Mouse (Mus musculus) kidney, embryonic 16.5 days (tissue): ENCODE results near the gene Mast3. TPM values are rescaled to one million over a fixed set of nuclear protein-coding genes. Genes with fewer than 3 reads are reported as not detected.

ENCODE experiments used
- ATAC-seq: fragments of 200-750 bp; cut with Nextera tagmentation; 2 replicates; pipeline ENCODE4 v1.8.0; 2017; ENCODE audit warnings: moderate TSS enrichment; ENCODE audit not compliant: low FRiP score, low TSS enrichment
- H3K27ac ChIP-seq: fragments of 300-500 bp; sonication (generic); 2 replicates; pipeline ENCODE4 v1.5.1; 2014; ENCODE audit warnings: low read length
- H3K27me3 ChIP-seq: fragments of 300-500 bp; sonication (generic); 2 replicates; pipeline ENCODE4 v1.6.1; 2014; ENCODE audit warnings: low read length, control low read depth, mixed read lengths; ENCODE audit not compliant: insufficient read depth
- H3K36me3 ChIP-seq: fragments of 300-500 bp; sonication (generic); 2 replicates; pipeline ENCODE4 v1.6.1; 2014; ENCODE audit warnings: low read length, control low read depth, mixed read lengths; ENCODE audit not compliant: insufficient read depth
- H3K4me1 ChIP-seq: fragments of 300-500 bp; sonication (generic); 2 replicates; pipeline ENCODE4 v1.6.1; 2014; ENCODE audit warnings: low read length, control low read depth, mixed read lengths; ENCODE audit not compliant: insufficient read depth
- H3K4me2 ChIP-seq: fragments of 300-500 bp; sonication (generic); replicated peaks from 2 replicates; pipeline ENCODE4 v1.6.1; 2014; ENCODE audit warnings: low read depth, low read length
- H3K4me3 ChIP-seq: fragments of 300-500 bp; sonication (generic); 2 replicates; pipeline ENCODE4 v1.5.1; 2014; ENCODE audit warnings: mild to moderate bottlenecking, low read length
- H3K9ac ChIP-seq: fragments of 300-500 bp; sonication (generic); replicated peaks from 2 replicates; pipeline ENCODE4 v1.6.1; 2014; ENCODE audit warnings: low read length
- H3K9me3 ChIP-seq: fragments of 300-500 bp; sonication (generic); 2 replicates; pipeline ENCODE4 v1.6.1; 2016; ENCODE audit warnings: low read length, control low read depth
- WGBS: fragments of 180-500 bp; shearing (Covaris S2); extraction: QIAGEN DNeasy Blood & Tissue Kit; methylation state at CpG from one replicate; pipeline ENCODE4 v1.1.7; 2014; 5-methylcytosine and 5-hydroxymethylcytosine counted together
- polyA plus RNA-seq: library from polyadenylated mRNA; unstranded; fragments of >200 nt; fragmentation: Nextera tagmentation; extraction: Ambion mirVana; gene quantifications from 2 replicates; pipeline ENCODE4 v1.2.1, GENCODE M21; 2015

Mast3 gene
- polyA plus RNA-seq, 1 experiment from 2014 or later: 16.2 TPM

DNA sequence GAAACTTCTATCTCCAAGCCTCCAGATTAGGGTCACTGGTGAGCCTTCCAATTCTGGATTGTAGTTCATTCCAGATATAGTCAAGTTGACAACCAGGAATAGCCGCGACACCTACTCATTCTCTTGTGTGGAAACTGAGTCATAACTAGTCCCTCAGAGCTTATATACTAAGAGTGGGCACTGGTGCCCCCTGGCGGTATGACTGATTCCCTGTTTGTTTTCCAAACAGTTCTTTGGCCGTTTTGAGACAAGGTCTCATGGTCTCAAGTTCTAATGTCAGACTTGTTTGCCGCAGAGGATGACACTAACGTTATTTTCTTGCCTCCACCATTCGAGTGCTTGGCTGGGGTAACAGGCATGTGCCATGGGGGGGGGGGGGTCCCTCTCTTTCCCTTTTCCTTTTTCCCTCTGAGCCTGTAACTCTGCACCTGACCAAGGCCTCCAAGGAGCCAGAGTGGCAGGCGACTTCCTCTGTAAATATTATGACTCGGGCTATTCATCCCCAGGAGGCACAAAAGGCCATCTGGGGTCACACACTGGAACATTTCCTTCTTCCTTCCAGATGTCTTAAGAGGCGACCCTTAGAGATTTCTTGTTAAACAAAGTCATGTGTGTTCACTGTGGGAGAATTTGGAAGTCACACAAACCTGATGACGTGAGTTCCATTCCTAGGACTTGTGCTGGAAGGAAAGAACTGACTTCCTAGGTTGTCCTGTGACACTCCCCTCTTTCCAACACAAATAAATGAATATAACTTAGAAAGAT is 52.7 kb downstream of the Mast3 start:
- ATAC-seq: no peak
- H3K4me2 ChIP-seq: peak overlapping the region; percentile 51; the same call in 1 of the 2 replicates
- H3K27me3 ChIP-seq: peaks cover 12% of the 10 kb centered on the region
- H3K27ac ChIP-seq: peak overlapping the region; percentile 89
- peak overlapping the region; percentile 31; the same call in 1 of the 2 replicates for H3K9ac ChIP-seq
- peaks cover 34% of the 10 kb centered on the region for H3K4me1 ChIP-seq
- no peaks in the 10 kb centered on the region for H3K9me3 ChIP-seq
- WGBS: 27% methylated on average over 11 of the region's 11 CpGs
- peaks cover 10% of the 10 kb centered on the region; the same call in 1 of the 2 replicates for H3K36me3 ChIP-seq
- no peak overlapping the region for H3K4me3 ChIP-seq

DNA sequence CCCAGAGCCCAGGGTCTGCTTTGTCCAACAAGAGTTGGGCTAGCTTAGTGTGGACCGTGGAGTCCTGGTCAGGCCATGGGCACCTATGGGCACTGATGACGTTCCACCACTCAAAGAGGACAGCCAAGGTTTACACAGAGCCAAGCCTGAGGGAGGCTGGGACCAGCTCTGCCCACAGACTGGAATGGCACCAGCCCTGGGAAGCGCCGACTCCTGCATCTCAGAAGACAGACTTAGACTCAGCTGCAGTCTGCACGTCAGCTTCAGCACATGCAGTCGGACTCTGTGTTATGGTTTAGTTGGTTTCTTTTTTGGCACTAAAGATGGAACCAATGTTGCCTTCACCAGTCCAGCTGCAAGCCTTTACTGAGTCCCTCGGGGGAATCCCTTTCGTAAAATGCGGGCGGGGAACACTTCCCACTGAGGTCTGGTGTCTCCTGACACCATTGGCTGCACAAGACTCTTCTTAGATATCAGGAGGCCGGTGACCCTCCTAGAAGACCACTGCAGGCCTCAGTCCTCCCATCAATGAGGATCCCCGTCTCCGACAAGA is 54.6 kb downstream of the Mast3 start:
- H3K4me1 ChIP-seq: peaks cover 29% of the 10 kb centered on the region
- peaks cover 26% of the 10 kb centered on the region for H3K27me3 ChIP-seq
- no peak overlapping the region for H3K9ac ChIP-seq
- H3K9me3 ChIP-seq: no peaks in the 10 kb centered on the region
- no peak overlapping the region for H3K27ac ChIP-seq
- WGBS: 77% methylated on average over 13 of the region's 13 CpGs
- no peaks in the 10 kb centered on the region for H3K36me3 ChIP-seq
- H3K4me3 ChIP-seq: no peak overlapping the region
- no peak for ATAC-seq
- no peak overlapping the region for H3K4me2 ChIP-seq

DNA sequence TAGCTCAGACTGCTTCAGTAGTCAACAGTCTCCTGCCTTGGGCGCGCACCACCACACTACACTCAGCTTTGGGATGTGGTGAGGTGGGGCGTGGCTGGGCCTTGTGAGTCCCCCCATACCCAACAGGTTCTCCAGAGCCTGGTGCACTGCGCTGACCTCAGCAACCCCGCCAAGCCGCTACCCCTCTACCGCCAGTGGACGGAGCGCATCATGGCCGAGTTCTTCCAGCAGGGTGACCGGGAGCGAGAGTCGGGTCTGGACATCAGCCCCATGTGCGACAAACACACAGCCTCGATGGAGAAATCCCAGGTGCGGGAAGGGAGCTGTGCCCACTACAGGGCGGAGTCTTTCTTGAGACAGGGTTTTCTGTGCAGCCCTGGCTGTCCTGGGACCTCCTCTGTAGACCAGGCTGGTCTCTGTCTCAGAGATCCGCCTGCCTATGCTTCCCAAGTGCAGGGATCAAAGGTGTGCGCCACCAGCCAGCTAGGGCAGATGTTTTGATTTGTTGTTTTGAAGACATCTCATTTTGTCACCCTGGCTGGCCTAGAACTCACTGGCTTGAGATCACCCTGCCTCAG is 55.7 kb downstream of the Mast3 start:
- 80% methylated on average over 19 of the region's 19 CpGs for WGBS
- peaks cover 34% of the 10 kb centered on the region for H3K27me3 ChIP-seq
- no peaks in the 10 kb centered on the region for H3K9me3 ChIP-seq
- no peak overlapping the region for H3K4me2 ChIP-seq
- no peak for ATAC-seq
- H3K27ac ChIP-seq: no peak overlapping the region
- H3K36me3 ChIP-seq: no peaks in the 10 kb centered on the region
- peaks cover 27% of the 10 kb centered on the region for H3K4me1 ChIP-seq
- H3K4me3 ChIP-seq: no peak overlapping the region
- H3K9ac ChIP-seq: no peak overlapping the region

DNA sequence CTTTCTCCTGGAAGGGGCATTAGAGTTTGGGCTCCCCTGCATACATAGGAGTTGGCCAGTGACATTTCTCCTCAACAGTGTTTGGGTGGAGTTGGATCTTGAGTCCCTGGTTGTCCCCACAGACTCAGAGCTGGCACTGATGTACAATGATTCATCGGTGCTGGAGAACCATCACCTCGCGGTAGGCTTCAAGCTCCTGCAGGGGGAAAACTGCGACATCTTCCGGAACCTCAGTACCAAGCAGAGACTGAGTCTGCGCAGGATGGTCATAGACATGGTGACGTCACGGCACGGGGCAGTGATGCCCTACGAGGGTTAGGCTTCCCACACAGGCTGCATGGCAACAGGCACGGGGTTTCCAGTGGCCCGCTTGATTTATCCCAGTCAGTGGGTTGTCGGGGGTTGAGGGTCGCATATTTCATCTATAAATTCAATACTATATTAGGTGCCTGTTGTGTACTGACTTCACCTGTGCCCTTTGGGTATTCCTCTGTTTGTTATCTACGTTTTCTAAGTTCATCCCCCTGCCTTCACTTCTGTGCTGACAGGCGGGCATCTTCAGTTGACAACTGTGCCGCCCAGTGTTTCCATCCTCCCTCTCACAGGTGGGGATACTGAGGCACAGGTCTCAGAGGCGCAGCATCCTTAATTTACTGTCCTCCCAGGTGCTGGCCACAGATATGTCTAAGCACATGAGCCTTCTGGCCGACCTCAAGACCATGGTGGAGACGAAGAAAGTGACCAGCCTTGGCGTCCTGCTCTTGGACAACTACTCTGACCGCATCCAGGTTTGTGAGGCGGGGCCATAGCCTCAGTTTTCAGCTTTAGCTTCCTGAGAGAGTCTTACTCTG is 56.4 kb downstream of the Mast3 start:
- 90% methylated on average over 23 of the region's 23 CpGs for WGBS

DNA sequence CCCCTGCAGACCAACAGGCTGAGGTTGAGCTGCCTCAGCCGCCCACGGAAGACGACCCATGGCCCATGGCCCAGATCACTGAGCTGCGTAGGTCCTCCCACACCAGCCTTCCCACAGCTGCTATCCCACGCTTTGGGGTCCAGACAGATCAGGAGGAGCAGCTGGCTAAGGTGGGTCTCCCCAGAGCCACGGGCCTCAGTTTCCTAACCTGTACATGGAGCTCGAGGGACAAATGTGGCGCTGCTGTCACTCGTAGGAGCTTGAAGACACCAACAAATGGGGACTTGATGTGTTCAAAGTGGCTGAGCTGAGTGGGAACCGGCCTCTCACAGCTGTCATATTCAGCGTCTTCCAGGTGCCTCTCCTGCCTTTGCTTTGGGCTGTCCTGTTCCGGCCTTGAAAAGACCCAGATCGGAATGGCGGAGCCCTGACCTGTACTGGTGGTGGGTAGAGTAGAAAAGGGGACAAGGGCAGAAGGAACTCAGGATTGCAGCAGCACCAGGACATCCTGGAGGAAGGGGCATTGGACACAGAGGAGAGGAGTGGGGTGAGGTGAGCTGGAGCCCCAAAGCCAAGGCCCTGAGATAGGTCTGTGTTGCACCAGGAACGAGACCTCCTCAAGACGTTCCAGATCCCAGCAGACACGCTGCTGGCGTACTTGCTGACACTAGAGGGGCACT is 57.5 kb downstream of the Mast3 start:
- 70% methylated on average over 18 of the region's 18 CpGs for WGBS
- H3K4me1 ChIP-seq: peaks cover 21% of the 10 kb centered on the region

More for the DNA sequence above, 56.4 kb downstream of the Mast3 start:
- Histone ChIP-seq H3K27ac (no peak overlapping the region), H3K9me3 (no peaks in the 10 kb centered on the region), H3K36me3 (no peaks in the 10 kb centered on the region), H3K27me3 (peaks cover 41% of the 10 kb centered on the region), H3K9ac (no peak overlapping the region), H3K4me1 (peaks cover 27% of the 10 kb centered on the region), H3K4me3 (no peak overlapping the region), H3K4me2 (no peak overlapping the region)
- ATAC-seq: no peak

DNA sequence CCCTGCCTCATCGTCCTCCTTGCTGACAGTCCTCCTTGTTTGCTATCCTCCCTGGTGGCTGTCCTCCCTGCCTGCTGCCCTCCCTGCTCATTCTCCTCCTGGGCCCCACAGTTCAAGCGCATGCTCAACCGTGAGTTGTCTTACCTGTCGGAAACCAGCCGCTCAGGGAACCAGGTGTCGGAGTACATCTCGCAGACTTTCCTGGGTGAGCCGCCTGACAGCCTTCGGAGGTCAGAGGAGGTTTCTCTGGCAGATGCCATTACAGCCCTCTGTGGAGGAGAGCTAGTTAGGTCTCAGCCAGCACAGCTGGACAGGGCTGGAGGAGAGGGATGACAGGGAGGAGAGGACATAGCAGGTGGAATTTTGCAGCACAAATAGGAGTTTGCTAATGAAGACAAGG is 58.2 kb downstream of the Mast3 start:
- peaks cover 23% of the 10 kb centered on the region for H3K4me1 ChIP-seq
- ATAC-seq: no peak
- no peaks in the 10 kb centered on the region for H3K9me3 ChIP-seq
- H3K9ac ChIP-seq: no peak overlapping the region
- 46% methylated on average over 9 of the region's 9 CpGs for WGBS
- no peaks in the 10 kb centered on the region for H3K36me3 ChIP-seq
- peaks cover 57% of the 10 kb centered on the region for H3K27me3 ChIP-seq
- no peak overlapping the region for H3K4me3 ChIP-seq
- H3K27ac ChIP-seq: no peak overlapping the region
- H3K4me2 ChIP-seq: no peak overlapping the region

More for the DNA sequence above, 57.5 kb downstream of the Mast3 start:
- no peak overlapping the region for H3K9ac ChIP-seq
- no peak overlapping the region for H3K4me2 ChIP-seq
- ATAC-seq: no peak
- no peak overlapping the region for H3K4me3 ChIP-seq
- H3K9me3 ChIP-seq: no peaks in the 10 kb centered on the region
- H3K27ac ChIP-seq: no peak overlapping the region
- H3K36me3 ChIP-seq: no peaks in the 10 kb centered on the region
- H3K27me3 ChIP-seq: peaks cover 51% of the 10 kb centered on the region

DNA sequence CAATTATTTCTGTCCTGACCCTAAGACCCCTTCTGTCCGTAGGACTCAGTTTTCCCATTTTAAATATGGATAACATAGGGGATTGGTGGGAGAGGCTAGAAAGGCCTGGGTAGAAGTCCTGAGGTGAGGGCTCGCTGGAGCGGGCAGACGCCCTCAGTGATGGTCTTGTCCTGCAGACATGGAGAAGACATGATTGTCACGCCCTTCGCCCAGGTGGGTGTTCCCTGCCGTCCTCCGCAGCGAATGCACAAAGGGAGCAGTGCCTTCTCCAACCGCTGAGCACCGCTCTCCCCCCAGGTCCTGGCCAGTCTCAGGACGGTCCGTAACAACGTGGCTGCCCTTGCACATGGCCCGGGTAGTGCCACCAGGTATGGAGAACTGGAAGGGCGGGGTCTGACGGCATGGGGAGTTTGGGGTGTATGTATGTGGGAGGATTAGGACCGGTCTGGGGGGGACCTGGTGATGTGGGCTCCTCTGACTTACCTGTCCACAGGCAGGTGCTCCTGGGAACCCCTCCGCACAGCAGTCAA is 59.1 kb downstream of the Mast3 start:
- 53% methylated on average over 19 of the region's 19 CpGs for WGBS
- Histone ChIP-seq H3K27me3 (peaks cover 64% of the 10 kb centered on the region), H3K9ac (no peak overlapping the region), H3K27ac (no peak overlapping the region), H3K9me3 (no peaks in the 10 kb centered on the region), H3K4me1 (peaks cover 23% of the 10 kb centered on the region), H3K4me3 (no peak overlapping the region), H3K36me3 (no peaks in the 10 kb centered on the region), H3K4me2 (no peak overlapping the region)
- no peak for ATAC-seq

DNA sequence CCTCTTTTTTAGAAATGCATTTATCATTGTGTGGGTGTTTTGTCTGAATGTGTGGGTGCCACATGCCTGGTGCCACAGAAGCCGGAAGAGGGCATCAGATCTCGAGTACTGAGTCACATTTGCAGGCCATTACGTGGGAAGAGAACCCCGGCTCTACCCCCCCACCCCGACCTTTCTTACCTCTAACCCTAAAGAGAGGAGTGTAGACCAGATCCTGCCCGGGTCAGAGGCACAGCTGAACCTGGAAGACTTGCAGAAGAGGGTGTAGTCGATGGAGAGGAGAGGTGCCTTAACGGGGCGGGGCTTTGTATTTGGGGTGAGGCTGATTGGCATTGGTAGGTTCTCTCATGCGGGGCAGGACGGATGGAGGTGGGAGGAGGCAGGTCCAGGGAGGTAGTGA is 60.0 kb downstream of the Mast3 start:
- Histone ChIP-seq H3K9ac (no peak overlapping the region), H3K27ac (no peak overlapping the region), H3K4me3 (no peak overlapping the region), H3K27me3 (peaks cover 64% of the 10 kb centered on the region), H3K36me3 (no peaks in the 10 kb centered on the region), H3K4me1 (peaks cover 23% of the 10 kb centered on the region), H3K9me3 (no peaks in the 10 kb centered on the region), H3K4me2 (no peak overlapping the region; the same call in 1 of the 2 replicates)
- ATAC-seq: no peak
- WGBS: 43% methylated on average over 11 of the region's 11 CpGs
